Mouse (Mus musculus): ENCODE measurements at regions not wholly inside any gene's neighbourhood (a gene's known extent, or its start where the extent isn't known, plus 50 kb on each side); places are given as distances from the start of the nearest gene placed in this dataset.

- Histone ChIP-seq H3K4me1 (ENCODE audit: insufficient read depth, low read depth, low read length) (no peaks in the 10 kb centered on the region), H3K4me3 (ENCODE audit: low read depth, low read length) (no peak overlapping the region), H3K27ac (ENCODE audit: low read length) (no peak overlapping the region), H3K9me3 (ENCODE audit: low read length) (no peaks in the 10 kb centered on the region), H3K9ac (replicated peaks; ENCODE audit: low read depth) (no peak overlapping the region), H3K27me3 (replicated peaks; ENCODE audit: insufficient read depth, low read length) (no peaks in the 10 kb centered on the region), H3K4me2 (replicated peaks; ENCODE audit: low read depth, low read length) (no peak overlapping the region), H3K36me3 (ENCODE audit: insufficient read depth, low read length) (no peaks in the 10 kb centered on the region)
- DNase-seq (ENCODE audit: low spot score), result no peak
- no peak for ATAC-seq
- no peak for TF ChIP-seq EP300 (IDR thresholded peaks at IDR 0.05)
- no peak for TF ChIP-seq CTCF (IDR thresholded peaks at IDR 0.05)
- 29% methylated on average over 3 of the region's 3 CpGs for WGBS
Observed at GRCm38 (mm10) chr3:120011861-120012260, 227.6 kb upstream of the Ptbp2 start.

- H3K27me3 ChIP-seq (replicated peaks; ENCODE audit: insufficient read depth, low read length), result no peaks in the 10 kb centered on the region
- no peak overlapping the region for H3K9ac ChIP-seq (replicated peaks; ENCODE audit: low read depth)
- no peaks in the 10 kb centered on the region for H3K9me3 ChIP-seq (ENCODE audit: low read length)
- no peak for TF ChIP-seq EP300 (IDR thresholded peaks at IDR 0.05)
- no peak for TF ChIP-seq CTCF (IDR thresholded peaks at IDR 0.05)
- no peak for DNase-seq (ENCODE audit: low spot score)
- no peak for ATAC-seq
- H3K27ac ChIP-seq (ENCODE audit: low read length), result no peak overlapping the region
- H3K4me1 ChIP-seq (ENCODE audit: insufficient read depth, low read depth, low read length), result no peaks in the 10 kb centered on the region
- H3K4me3 ChIP-seq (ENCODE audit: low read depth, low read length), result no peak overlapping the region
- no peak overlapping the region for H3K4me2 ChIP-seq (replicated peaks; ENCODE audit: low read depth, low read length)
- no peaks in the 10 kb centered on the region for H3K36me3 ChIP-seq (ENCODE audit: insufficient read depth, low read length)
- WGBS, result 53% methylated on average over 3 of the region's 3 CpGs
Observed at GRCm38 (mm10) chr3:120008110-120008509, 223.8 kb upstream of the Ptbp2 start.

GRCm38 (mm10) chr3:120004588-120004987, 220.3 kb upstream of the Ptbp2 start:
- ATAC-seq, result no peak
- H3K9me3 ChIP-seq (ENCODE audit: low read length), result no peaks in the 10 kb centered on the region
- TF ChIP-seq CTCF (IDR thresholded peaks at IDR 0.05) (no peak), EP300 (IDR thresholded peaks at IDR 0.05) (no peak)
- H3K4me3 ChIP-seq (ENCODE audit: low read depth, low read length), result no peak overlapping the region
- WGBS, result 85% methylated on average over 3 of the region's 3 CpGs
- H3K27ac ChIP-seq (ENCODE audit: low read length), result no peak overlapping the region
- DNase-seq (ENCODE audit: low spot score), result no peak
- no peak overlapping the region for H3K4me2 ChIP-seq (replicated peaks; ENCODE audit: low read depth, low read length)
- no peak overlapping the region for H3K9ac ChIP-seq (replicated peaks; ENCODE audit: low read depth)
- no peaks in the 10 kb centered on the region for H3K4me1 ChIP-seq (ENCODE audit: insufficient read depth, low read depth, low read length)
- no peaks in the 10 kb centered on the region for H3K36me3 ChIP-seq (ENCODE audit: insufficient read depth, low read length)
- H3K27me3 ChIP-seq (replicated peaks; ENCODE audit: insufficient read depth, low read length), result no peaks in the 10 kb centered on the region

- Histone ChIP-seq H3K27ac (ENCODE audit: low read length) (no peak overlapping the region), H3K4me1 (ENCODE audit: insufficient read depth, low read depth, low read length) (no peaks in the 10 kb centered on the region), H3K4me2 (replicated peaks; ENCODE audit: low read depth, low read length) (no peak overlapping the region), H3K9ac (replicated peaks; ENCODE audit: low read depth) (no peak overlapping the region), H3K27me3 (replicated peaks; ENCODE audit: insufficient read depth, low read length) (no peaks in the 10 kb centered on the region), H3K9me3 (ENCODE audit: low read length) (no peaks in the 10 kb centered on the region), H3K4me3 (ENCODE audit: low read depth, low read length) (no peak overlapping the region), H3K36me3 (ENCODE audit: insufficient read depth, low read length) (no peaks in the 10 kb centered on the region)
- ATAC-seq, result peak; percentile 63
- WGBS, result 46% methylated on average over 5 of the region's 5 CpGs
- TF ChIP-seq CTCF (IDR thresholded peaks at IDR 0.05), result no peak
- no peak for TF ChIP-seq EP300 (IDR thresholded peaks at IDR 0.05)
- peak; percentile 60 for DNase-seq (ENCODE audit: low spot score)
Observed at GRCm38 (mm10) chr3:120000281-120000680, 216.0 kb upstream of the Ptbp2 start.

GRCm38 (mm10) chr3:119996258-119996988, 212.2 kb upstream of the Ptbp2 start:
- ATAC-seq (0 out of 2 replicates have a peak, but pooled peaks have one; percentile 25), DNase-seq (ENCODE audit: low spot score) (peak; percentile 17)
- Histone ChIP-seq H3K4me3 (ENCODE audit: low read depth, low read length) (no peak overlapping the region), H3K27me3 (replicated peaks; ENCODE audit: insufficient read depth, low read length) (no peaks in the 10 kb centered on the region), H3K9ac (replicated peaks; ENCODE audit: low read depth) (no peak overlapping the region), H3K4me1 (ENCODE audit: insufficient read depth, low read depth, low read length) (no peaks in the 10 kb centered on the region), H3K27ac (ENCODE audit: low read length) (no peak overlapping the region), H3K4me2 (replicated peaks; ENCODE audit: low read depth, low read length) (no peak overlapping the region), H3K36me3 (ENCODE audit: insufficient read depth, low read length) (no peaks in the 10 kb centered on the region), H3K9me3 (ENCODE audit: low read length) (no peaks in the 10 kb centered on the region)
- TF ChIP-seq EP300 (IDR thresholded peaks at IDR 0.05) (no peak), CTCF (IDR thresholded peaks at IDR 0.05) (no peak)
- WGBS, result 46% methylated on average over 9 of the region's 9 CpGs

GRCm38 (mm10) chr3:119995781-119996180, 211.5 kb upstream of the Ptbp2 start:
- Histone ChIP-seq H3K4me3 (ENCODE audit: low read depth, low read length) (no peak overlapping the region), H3K27ac (ENCODE audit: low read length) (0 out of 2 replicates have a peak overlapping the region, but pooled peaks have one; percentile 2), H3K9ac (replicated peaks; ENCODE audit: low read depth) (no peak overlapping the region), H3K4me1 (ENCODE audit: insufficient read depth, low read depth, low read length) (no peaks in the 10 kb centered on the region), H3K4me2 (replicated peaks; ENCODE audit: low read depth, low read length) (no peak overlapping the region), H3K27me3 (replicated peaks; ENCODE audit: insufficient read depth, low read length) (no peaks in the 10 kb centered on the region), H3K36me3 (ENCODE audit: insufficient read depth, low read length) (no peaks in the 10 kb centered on the region), H3K9me3 (ENCODE audit: low read length) (no peaks in the 10 kb centered on the region)
- WGBS, result 61% methylated on average over 4 of the region's 4 CpGs
- ATAC-seq, result peak; percentile 83
- DNase-seq (ENCODE audit: low spot score), result peak; percentile 86
- no peak for TF ChIP-seq CTCF (IDR thresholded peaks at IDR 0.05)

All from lung, postnatal 0 days (tissue).